Mouse (Mus musculus): Measurements from ENCODE around the gene Gm4353. TPM values are rescaled to one million over a fixed set of nuclear protein-coding genes. Genes with fewer than 3 reads are reported as not detected.

The Gm4353 gene
- total and polyA plus RNA-seq, 3 experiments = 0.51 to 1.7 (median 1.3) TPM

DNA sequence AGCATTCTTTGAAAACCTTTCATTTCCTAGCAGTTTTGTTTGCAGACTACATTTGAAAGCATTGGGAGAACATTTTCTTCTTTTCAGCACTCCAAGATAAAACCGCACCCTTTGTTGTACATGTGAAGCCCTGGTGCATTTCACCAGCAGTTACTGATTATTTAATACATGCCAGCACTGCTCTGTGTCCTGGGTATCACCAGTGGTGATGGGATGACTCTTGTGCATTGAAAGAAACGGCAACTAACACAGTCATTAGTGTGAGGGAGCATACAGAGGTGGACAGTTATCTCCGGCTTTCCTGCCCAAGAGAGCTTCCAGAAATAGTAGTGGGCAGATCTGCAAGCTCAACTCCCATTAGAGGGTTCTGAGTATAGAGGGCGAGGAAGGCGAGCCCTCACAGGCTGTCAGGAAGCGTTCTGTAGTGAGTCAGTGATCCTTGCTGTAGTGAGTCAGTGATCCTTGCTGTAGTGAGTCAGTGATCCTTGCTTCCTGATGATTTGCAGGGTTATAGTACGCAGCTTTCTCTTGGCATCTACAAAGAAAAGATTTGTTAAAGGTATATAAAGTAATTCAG, 15.6 kb upstream of the Gm4353 start:
- intact Hi-C loops (cut with DNase I) = no loop called here
- Histone ChIP-seq H3K27ac (peak overlapping the region; percentile 16; the same call in 1 of the 2 replicates), H3K9ac (ENCODE audit: low read depth, low read length) (no peak overlapping the region), H3K4me3 (no peak overlapping the region), H3K79me2 (replicated peaks; ENCODE audit: control insufficient read depth, insufficient read depth, low read length) (peaks cover 1% of the 10 kb centered on the region; the same call in 1 of the 2 replicates), H3K27me3 (ENCODE audit: control insufficient read depth, insufficient read depth, low read length) (no peaks in the 10 kb centered on the region), H3K4me1 (ENCODE audit: control insufficient read depth, insufficient read depth, low read length) (peaks cover 2% of the 10 kb centered on the region), H3K36me3 (ENCODE audit: control insufficient read depth, insufficient read depth, low read length) (peaks cover 20% of the 10 kb centered on the region)
- DNase-seq = peak; percentile 21 to 27
- WGBS = 16% methylated on average over 7 of the region's 7 CpGs
- no peak for TF ChIP-seq EP300 (IDR thresholded peaks at IDR 0.05; ENCODE audit: insufficient read depth, low read depth, low read length)

DNA sequence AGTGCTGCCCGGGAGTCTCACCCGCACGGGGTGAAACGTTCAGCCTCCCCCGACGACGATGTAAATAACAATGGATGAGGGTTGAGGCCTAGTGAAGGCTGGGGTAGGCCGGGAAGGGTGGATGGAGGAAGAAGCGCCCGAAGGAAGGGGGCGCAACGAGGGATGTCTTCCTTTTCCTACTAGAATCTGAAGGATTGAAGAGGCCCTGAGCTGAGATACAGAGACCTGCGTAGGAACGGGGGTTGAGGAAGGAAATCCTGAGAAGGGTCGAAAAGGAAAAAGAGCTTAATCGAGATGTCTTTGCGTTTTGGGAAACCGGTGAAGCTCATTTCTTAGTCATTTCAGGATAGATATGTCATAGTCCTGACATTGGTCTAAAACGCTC, 9.0 kb upstream of the Gm4353 start:
- intact Hi-C loops (cut with DNase I) = no loop called here
- under 1% methylated on average over 19 of the region's 19 CpGs for WGBS
- H3K27me3 ChIP-seq (ENCODE audit: control insufficient read depth, insufficient read depth, low read length) = no peaks in the 10 kb centered on the region
- H3K9ac ChIP-seq (ENCODE audit: low read depth, low read length) = peak overlapping the region; percentile 81
- TF ChIP-seq EP300 (IDR thresholded peaks at IDR 0.05; ENCODE audit: insufficient read depth, low read depth, low read length) (no peak), POLR2A (IDR thresholded peaks at IDR 0.05; ENCODE audit: insufficient read depth, low read depth, low read length) (no peak), CTCF (IDR thresholded peaks at IDR 0.05) (no peak)
- peak overlapping the region; percentile 89 for H3K27ac ChIP-seq
- peak overlapping the region; percentile 62 for H3K4me3 ChIP-seq
- peaks cover 1% of the 10 kb centered on the region; the same call in 1 of the 2 replicates for H3K79me2 ChIP-seq (replicated peaks; ENCODE audit: control insufficient read depth, insufficient read depth, low read length)
- H3K36me3 ChIP-seq (ENCODE audit: control insufficient read depth, insufficient read depth, low read length) = peaks cover 10% of the 10 kb centered on the region
- peaks cover 7% of the 10 kb centered on the region for H3K4me1 ChIP-seq (ENCODE audit: control insufficient read depth, insufficient read depth, low read length)
- no peak for DNase-seq

DNA sequence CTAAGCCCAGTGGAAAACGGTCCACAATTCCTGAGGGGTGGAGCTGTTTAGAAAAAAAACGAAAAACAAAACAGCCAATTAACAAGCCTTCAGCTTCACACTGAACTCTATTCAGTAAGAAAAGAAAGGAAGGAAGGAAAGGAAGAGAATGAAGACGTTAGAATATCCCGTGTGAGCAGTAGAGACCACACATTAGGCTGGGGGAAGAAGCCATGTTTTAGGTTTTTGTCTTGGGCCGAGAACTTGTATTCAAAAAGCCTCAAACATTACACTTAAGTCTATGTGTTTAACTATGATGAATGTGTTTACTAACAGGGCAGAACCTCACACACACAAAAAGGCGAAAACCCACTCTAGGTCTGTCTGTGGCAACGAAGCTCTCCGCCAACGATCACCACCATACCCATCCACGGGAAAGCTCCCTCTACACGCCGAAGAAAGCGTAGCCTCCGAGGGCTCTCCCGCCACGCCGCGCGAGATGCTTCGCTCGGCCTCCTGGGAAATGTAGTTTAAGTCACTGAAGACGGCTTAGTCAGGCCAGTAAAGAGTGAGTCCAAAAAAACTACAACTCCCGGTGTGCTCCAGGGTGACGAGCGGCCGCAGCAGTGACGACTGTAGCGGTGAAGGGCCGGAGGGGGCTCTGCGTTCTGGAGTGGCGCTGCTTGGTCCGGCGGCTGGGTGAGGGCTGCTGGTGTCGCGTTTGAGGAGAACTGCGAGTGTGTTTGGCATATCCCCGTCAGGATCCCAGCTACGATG, 8.5 kb upstream of the Gm4353 start:
- Histone ChIP-seq H3K79me2 (replicated peaks; ENCODE audit: control insufficient read depth, insufficient read depth, low read length) (peaks cover 1% of the 10 kb centered on the region; the same call in 1 of the 2 replicates), H3K4me3 (peak overlapping the region; percentile 62), H3K36me3 (ENCODE audit: control insufficient read depth, insufficient read depth, low read length) (peaks cover 10% of the 10 kb centered on the region), H3K27me3 (ENCODE audit: control insufficient read depth, insufficient read depth, low read length) (0 out of 2 replicates have a peak, but pooled peaks cover 2% of the 10 kb centered on the region), H3K4me1 (ENCODE audit: control insufficient read depth, insufficient read depth, low read length) (peaks cover 7% of the 10 kb centered on the region), H3K9ac (ENCODE audit: low read depth, low read length) (peak overlapping the region; percentile 81), H3K27ac (peak overlapping the region; percentile 89)
- TF ChIP-seq POLR2A (IDR thresholded peaks at IDR 0.05; ENCODE audit: insufficient read depth, low read depth, low read length) = peak; percentile 97
- TF ChIP-seq CTCF (IDR thresholded peaks at IDR 0.05) = peak; percentile 60
- TF ChIP-seq EP300 (IDR thresholded peaks at IDR 0.05; ENCODE audit: insufficient read depth, low read depth, low read length) = no peak
- WGBS = under 1% methylated on average over 38 of the region's 38 CpGs
- DNase-seq = peak; percentile 90 to 96
- intact Hi-C loops (cut with DNase I) = no loop called here

DNA sequence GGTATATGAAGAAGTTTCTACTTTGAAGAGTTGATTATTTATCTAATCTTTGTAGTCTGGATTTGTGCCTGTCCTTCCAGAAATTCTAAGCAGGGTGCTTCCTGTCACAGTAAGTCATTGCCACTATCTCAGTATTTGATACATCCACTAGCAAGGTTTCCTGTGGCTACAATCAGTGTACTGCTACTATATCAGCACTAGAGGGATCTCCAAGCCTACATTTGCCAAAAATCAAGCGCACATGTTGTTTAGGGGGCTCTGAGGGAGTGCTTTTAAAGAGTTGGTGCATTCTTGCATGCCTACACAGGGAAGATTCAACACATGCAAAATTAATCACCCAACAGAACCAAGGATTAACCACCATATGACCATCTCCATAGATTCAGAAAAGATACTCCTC, 23.7 kb downstream of the Gm4353 start:
- Histone ChIP-seq H3K9ac (ENCODE audit: low read depth, low read length) (no peak overlapping the region), H3K27ac (no peak overlapping the region), H3K27me3 (ENCODE audit: control insufficient read depth, insufficient read depth, low read length) (no peaks in the 10 kb centered on the region), H3K4me3 (no peak overlapping the region), H3K79me2 (replicated peaks; ENCODE audit: control insufficient read depth, insufficient read depth, low read length) (no peaks in the 10 kb centered on the region), H3K4me1 (ENCODE audit: control insufficient read depth, insufficient read depth, low read length) (no peaks in the 10 kb centered on the region), H3K36me3 (ENCODE audit: control insufficient read depth, insufficient read depth, low read length) (no peaks in the 10 kb centered on the region)
- WGBS = 18% methylated on average over 1 of the region's 1 CpGs
- intact Hi-C loops (cut with DNase I) = no loop called here
- TF ChIP-seq POLR2A (IDR thresholded peaks at IDR 0.05; ENCODE audit: insufficient read depth, low read depth, low read length) = no peak
- TF ChIP-seq EP300 (IDR thresholded peaks at IDR 0.05; ENCODE audit: insufficient read depth, low read depth, low read length) = no peak
- TF ChIP-seq CTCF (IDR thresholded peaks at IDR 0.05) = peak; percentile 31
- no peak for DNase-seq

DNA sequence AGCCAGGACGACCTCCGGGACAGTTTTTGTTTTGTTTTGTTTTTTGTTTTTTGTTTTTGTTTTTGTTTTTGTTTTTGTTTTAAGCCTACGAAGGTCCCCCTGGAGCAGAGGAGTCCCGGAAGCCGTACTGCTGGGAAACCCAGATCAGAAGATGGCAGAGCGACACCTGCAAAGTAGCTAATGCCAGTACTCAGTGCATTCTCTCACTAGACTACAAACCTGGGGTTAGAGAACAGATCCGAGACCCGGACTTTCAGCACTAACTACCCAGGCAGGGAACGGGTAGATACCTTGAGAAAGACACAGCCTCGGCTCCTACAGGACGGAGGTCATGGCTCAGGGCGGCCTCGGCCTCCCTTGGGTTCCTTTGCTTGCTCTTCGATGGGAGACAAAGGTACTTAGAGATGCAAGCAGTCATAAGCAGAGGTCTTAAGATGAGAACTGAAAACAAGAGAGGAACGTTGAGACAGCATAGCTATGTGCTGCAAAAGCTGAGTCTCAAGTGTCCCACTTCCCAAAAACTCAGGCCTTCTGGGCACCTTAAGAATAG, 43.9 kb downstream of the Gm4353 start:
- no peaks in the 10 kb centered on the region for H3K4me1 ChIP-seq (ENCODE audit: control insufficient read depth, insufficient read depth, low read length)
- 33% methylated on average over 15 of the region's 15 CpGs for whole genome bisulfite sequencing
- no peak for DNase-seq
- H3K79me2 ChIP-seq (replicated peaks; ENCODE audit: control insufficient read depth, insufficient read depth, low read length) = no peaks in the 10 kb centered on the region
- no peak for TF ChIP-seq POLR2A (IDR thresholded peaks at IDR 0.05; ENCODE audit: insufficient read depth, low read depth, low read length)
- no peak for TF ChIP-seq CTCF (IDR thresholded peaks at IDR 0.05)
- TF ChIP-seq EP300 (IDR thresholded peaks at IDR 0.05; ENCODE audit: insufficient read depth, low read depth, low read length) = no peak
- no peak overlapping the region for H3K27ac ChIP-seq
- no peak overlapping the region for H3K9ac ChIP-seq (ENCODE audit: low read depth, low read length)
- no peak overlapping the region for H3K4me3 ChIP-seq
- H3K27me3 ChIP-seq (ENCODE audit: control insufficient read depth, insufficient read depth, low read length) = peaks cover 2% of the 10 kb centered on the region; the same call in 1 of the 2 replicates
- intact Hi-C loops (cut with DNase I) = loop anchor here (1.0 to 5.0 kb wide), 3 partner anchors 673 to 1118 kb away; no protein-coding TSS in a partner anchor
- H3K36me3 ChIP-seq (ENCODE audit: control insufficient read depth, insufficient read depth, low read length) = no peaks in the 10 kb centered on the region

Measured in heart, adult 2 months (tissue).